Mouse (Mus musculus) spleen, adult 2 months (tissue): ENCODE data around the gene Slc16a12.

Experiments
- CTCF ChIP-seq: fragments of 200-500 bp; IDR thresholded peaks from 2 replicates; pipeline ENCODE4 v1.5.1; 2011; ENCODE audit warnings: mild to moderate bottlenecking, inconsistent platforms; ENCODE audit not compliant: insufficient read depth, insufficient read length, insufficient replicate concordance; ENCODE audit errors: extremely low read depth
- POLR2A ChIP-seq: fragments of 200-500 bp; IDR thresholded peaks from 2 replicates; pipeline ENCODE4 v1.6.1; 2011; ENCODE audit warnings: low read depth, low read length, inconsistent platforms

DNA sequence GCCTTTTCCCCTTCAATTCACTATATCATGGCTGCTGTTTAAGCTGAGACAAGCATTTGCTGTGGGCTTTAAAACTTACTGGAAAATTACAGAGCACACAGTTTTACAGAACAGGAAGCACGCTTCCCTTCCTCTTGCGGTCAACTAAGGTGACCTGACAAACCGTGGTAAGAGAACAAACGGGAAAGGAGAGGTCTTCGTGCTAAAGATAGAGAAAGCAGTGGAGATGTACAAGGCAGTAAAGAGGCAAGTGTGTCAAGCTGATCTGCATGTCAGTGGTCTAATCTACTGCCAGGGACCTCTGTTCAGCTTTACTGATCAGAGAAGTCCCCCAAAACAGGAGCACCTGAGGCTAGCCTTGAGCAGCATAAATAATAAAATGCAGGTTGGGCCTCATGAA, 21.7 kb downstream of the Slc16a12 start:
- no peak for TF ChIP-seq POLR2A
- no peak for TF ChIP-seq CTCF
